Comparison of ENCODE assay signal across 8 mouse cellular contexts in genomic region chr11:5318035-5318775, GRCm38 (mm10). TPM values are rescaled to one million over a fixed set of nuclear protein-coding genes. Genes with fewer than 3 reads are reported as not detected.
DNase-seq lines count a peak whose midpoint lies in the region; ATAC-seq and TF ChIP-seq lines count a peak whose summit lies in the region.

No protein-coding gene starts in this region.

- no peak for TF ChIP-seq EP300 in stomach, postnatal 0 days (optimal IDR thresholded peaks at IDR 0.05)

- TF ChIP-seq CTCF in hindbrain, postnatal 0 days (IDR thresholded peaks at IDR 0.05; ENCODE audit: low read depth), result no peak
- TF ChIP-seq CTCF in stomach, postnatal 0 days (IDR thresholded peaks at IDR 0.05; ENCODE audit: low read depth), result no peak

- H3K4me3 ChIP-seq in kidney, embryonic 15.5 days (replicated peaks), result no peak overlapping the region
- H3K4me3 ChIP-seq in embryonic facial prominence, embryonic 10.5 days, result no peak overlapping the region
- no peak overlapping the region for H3K4me3 ChIP-seq in hindbrain, postnatal 0 days (ENCODE audit: low read length)
- H3K4me3 ChIP-seq in stomach, postnatal 0 days (ENCODE audit: low read depth, low read length), result no peak overlapping the region
- H3K4me3 ChIP-seq in intestine, embryonic 16.5 days (ENCODE audit: low read length), result no peak overlapping the region

- no peak overlapping the region for H3K4me2 ChIP-seq in kidney, embryonic 15.5 days
- H3K4me2 ChIP-seq in hindbrain, postnatal 0 days (ENCODE audit: low read depth, low read length), result no peak overlapping the region
- no peak overlapping the region for H3K4me2 ChIP-seq in stomach, postnatal 0 days (replicated peaks; ENCODE audit: low read depth)
- no peak overlapping the region for H3K4me2 ChIP-seq in intestine, embryonic 16.5 days (ENCODE audit: low read depth, low read length)

- WGBS in kidney, embryonic 15.5 days, result 22% methylated on average over 8 of the region's 8 CpGs
- 7% methylated on average over 8 of the region's 8 CpGs for WGBS in embryonic facial prominence, embryonic 10.5 days
- WGBS in hindbrain, postnatal 0 days, result 21% methylated on average over 8 of the region's 8 CpGs
- WGBS in stomach, postnatal 0 days, result 36% methylated on average over 8 of the region's 8 CpGs
- WGBS in intestine, embryonic 16.5 days, result 36% methylated on average over 8 of the region's 8 CpGs

- H3K9ac ChIP-seq in kidney, embryonic 15.5 days, result no peak overlapping the region
- no peak overlapping the region for H3K9ac ChIP-seq in hindbrain, postnatal 0 days (replicated peaks; ENCODE audit: low read length)
- H3K9ac ChIP-seq in stomach, postnatal 0 days (ENCODE audit: low read length), result no peak overlapping the region
- no peak overlapping the region for H3K9ac ChIP-seq in intestine, embryonic 16.5 days (ENCODE audit: low read depth, low read length)

- ATAC-seq in kidney, embryonic 15.5 days (replicated peaks; ENCODE audit: low FRiP score), result peak; percentile 66
- ATAC-seq in hindbrain, postnatal 0 days, result peak; percentile 93
- no peak for ATAC-seq in stomach, postnatal 0 days (ENCODE audit: low FRiP score, low TSS enrichment)
- ATAC-seq in erythroid progenitor cell, adult 5-6 weeks (replicated peaks; ENCODE audit: low FRiP score, poor library complexity, severe bottlenecking), result no peak
- no peak for ATAC-seq in intestine, embryonic 16.5 days

- no peak for DNase-seq in kidney, adult 11 months
- DNase-seq in embryonic facial prominence, embryonic 10.5 days (ENCODE audit: low spot score), result peak; percentile 38
- peak; percentile 84 for DNase-seq in hindbrain, postnatal 0 days (ENCODE audit: low spot score)
- peak; percentile 57 for DNase-seq in mesoderm, embryonic 11.5 days (ENCODE audit: low read depth, low spot score)
- DNase-seq in stomach, postnatal 0 days (ENCODE audit: low spot score), result no peak

- H3K27me3 ChIP-seq in kidney, embryonic 15.5 days, result no peaks in the 10 kb centered on the region
- no peaks in the 10 kb centered on the region for H3K27me3 ChIP-seq in embryonic facial prominence, embryonic 10.5 days (replicated peaks; ENCODE audit: low read depth, poor library complexity, severe bottlenecking)
- H3K27me3 ChIP-seq in hindbrain, postnatal 0 days (ENCODE audit: insufficient read depth, low read length), result no peaks in the 10 kb centered on the region
- H3K27me3 ChIP-seq in stomach, postnatal 0 days (ENCODE audit: control insufficient read depth, insufficient read depth, low read length), result no peaks in the 10 kb centered on the region
- no peaks in the 10 kb centered on the region for H3K27me3 ChIP-seq in intestine, embryonic 16.5 days (replicated peaks; ENCODE audit: control insufficient read depth, insufficient read depth, low read length)

- H3K36me3 ChIP-seq in kidney, embryonic 15.5 days, result peaks cover 2% of the 10 kb centered on the region; the same call in 1 of the 2 replicates
- H3K36me3 ChIP-seq in embryonic facial prominence, embryonic 10.5 days (replicated peaks), result no peaks in the 10 kb centered on the region
- no peaks in the 10 kb centered on the region for H3K36me3 ChIP-seq in hindbrain, postnatal 0 days (ENCODE audit: insufficient read depth, low read length)
- no peaks in the 10 kb centered on the region for H3K36me3 ChIP-seq in stomach, postnatal 0 days (ENCODE audit: control insufficient read depth, insufficient read depth, low read length)
- H3K36me3 ChIP-seq in intestine, embryonic 16.5 days (ENCODE audit: control insufficient read depth, insufficient read depth, low read length), result no peaks in the 10 kb centered on the region

- peak overlapping the region; percentile 4 for H3K27ac ChIP-seq in kidney, embryonic 15.5 days
- peak overlapping the region; percentile 77 for H3K27ac ChIP-seq in embryonic facial prominence, embryonic 10.5 days (replicated peaks)
- peak overlapping the region; percentile 70 for H3K27ac ChIP-seq in hindbrain, postnatal 0 days
- 0 out of 2 replicates have a peak overlapping the region, but pooled peaks have one; percentile 8 for H3K27ac ChIP-seq in stomach, postnatal 0 days (replicated peaks)
- H3K27ac ChIP-seq in intestine, embryonic 16.5 days (ENCODE audit: low read length), result no peak overlapping the region

- H3K4me1 ChIP-seq in kidney, embryonic 15.5 days, result peaks cover 39% of the 10 kb centered on the region
- peaks cover 40% of the 10 kb centered on the region for H3K4me1 ChIP-seq in embryonic facial prominence, embryonic 10.5 days
- peaks cover 31% of the 10 kb centered on the region for H3K4me1 ChIP-seq in hindbrain, postnatal 0 days (ENCODE audit: insufficient read depth, low read length)
- H3K4me1 ChIP-seq in stomach, postnatal 0 days (replicated peaks; ENCODE audit: control insufficient read depth, insufficient read depth), result peaks cover 9% of the 10 kb centered on the region
- 0 out of 2 replicates have a peak, but pooled peaks cover 5% of the 10 kb centered on the region for H3K4me1 ChIP-seq in intestine, embryonic 16.5 days (ENCODE audit: control insufficient read depth, insufficient read depth, low read length)

- no peaks in the 10 kb centered on the region for H3K9me3 ChIP-seq in kidney, embryonic 15.5 days (replicated peaks)
- H3K9me3 ChIP-seq in embryonic facial prominence, embryonic 10.5 days, result no peaks in the 10 kb centered on the region
- no peaks in the 10 kb centered on the region for H3K9me3 ChIP-seq in hindbrain, postnatal 0 days (ENCODE audit: low read length)
- H3K9me3 ChIP-seq in stomach, postnatal 0 days (ENCODE audit: control insufficient read depth, low read length), result no peaks in the 10 kb centered on the region
- no peaks in the 10 kb centered on the region for H3K9me3 ChIP-seq in intestine, embryonic 16.5 days (ENCODE audit: control insufficient read depth, low read length)

RNA-seq across cellular contexts. Expression of gene Kremen1, which starts 56.8 kb away (rescaled TPM):
- polyA plus RNA-seq in kidney, embryonic 15.5 days (2015; fragmentation: Nextera tagmentation; extraction: Ambion mirVana), result 21.8 and 22.9 TPM in 2 replicates
- polyA plus RNA-seq in embryonic facial prominence, embryonic 10.5 days (2016; fragmentation: Nextera tagmentation; extraction: Ambion mirVana), result 16.5 and 17.3 TPM in 2 replicates
- 14.8 and 18.5 TPM in 2 replicates for total RNA-seq in hindbrain, postnatal 0 days (2014; rRNA removed)
- polyA plus RNA-seq in hindbrain, postnatal 0 days (2015; fragmentation: Nextera tagmentation; extraction: Ambion mirVana), result 3.2 and 3.6 TPM in 2 replicates
- 12.7 and 13.4 TPM in 2 replicates for polyA plus RNA-seq in stomach, postnatal 0 days (2015; fragmentation: Nextera tagmentation; extraction: Ambion mirVana)
- 0.36 and 1.3 TPM in 2 replicates for total RNA-seq in erythroid progenitor cell, adult 5-6 weeks (2015; ENCODE audit: low replicate concordance)
- total RNA-seq in erythroid progenitor cell, adult 5-6 weeks (2017; ENCODE audit: low replicate concordance), result 0.39 and 1.4 TPM in 2 replicates
- 9.1 and 10.5 TPM in 2 replicates for polyA plus RNA-seq in intestine, embryonic 16.5 days (2015; fragmentation: Nextera tagmentation; extraction: Ambion mirVana)

Comparison
In these comparisons a context has a peak if more than half of its experiments do, and no peak if none do; other contexts are left out.
1. ATAC-seq: peak in kidney, embryonic 15.5 days (single experiment) and hindbrain, postnatal 0 days (single experiment); none in stomach, postnatal 0 days (single experiment), erythroid progenitor cell, adult 5-6 weeks (single experiment) and intestine, embryonic 16.5 days (single experiment).
2. DNase-seq: peak in embryonic facial prominence, embryonic 10.5 days (single experiment), hindbrain, postnatal 0 days (single experiment) and mesoderm, embryonic 11.5 days (single experiment); none in kidney, adult 11 months (single experiment) and stomach, postnatal 0 days (single experiment).